Mouse (Mus musculus) testis, adult 2 months (tissue): ENCODE data around the gene Sema3b. TPM values are rescaled to one million over a fixed set of nuclear protein-coding genes. Genes with fewer than 3 reads are reported as not detected.

Experiments used
- H3K27ac ChIP-seq: fragments of 200-500 bp; 2 replicates; pipeline ENCODE4 v1.5.1; 2012; ENCODE audit warnings: low read depth, low read length; ENCODE audit not compliant: control insufficient read depth, insufficient read depth
- H3K27me3 ChIP-seq: fragments of 200-500 bp; 2 replicates; pipeline ENCODE4 v1.6.1; 2012; ENCODE audit warnings: mild to moderate bottlenecking, low read length, moderate library complexity; ENCODE audit not compliant: control insufficient read depth, insufficient read depth
- H3K36me3 ChIP-seq: fragments of 200-500 bp; 2 replicates; pipeline ENCODE4 v1.6.1; 2012; ENCODE audit warnings: mild to moderate bottlenecking, low read length; ENCODE audit not compliant: control insufficient read depth, insufficient read depth
- H3K4me1 ChIP-seq: fragments of 200-500 bp; 2 replicates; pipeline ENCODE4 v1.6.1; 2012; ENCODE audit warnings: low read length; ENCODE audit not compliant: control insufficient read depth, insufficient read depth
- H3K4me3 ChIP-seq: fragments of 200-500 bp; 2 replicates; pipeline ENCODE4 v1.5.1; 2012; ENCODE audit warnings: low read depth, mild to moderate bottlenecking, low read length, moderate library complexity, mixed read lengths; ENCODE audit not compliant: control insufficient read depth
- CTCF ChIP-seq: fragments of 200-500 bp; IDR thresholded peaks from 2 replicates; pipeline ENCODE4 v1.5.1; 2012; ENCODE audit warnings: low read depth, mild to moderate bottlenecking, inconsistent platforms, low read length, moderate library complexity; ENCODE audit not compliant: control insufficient read depth, insufficient read depth, insufficient replicate concordance
- POLR2A ChIP-seq: fragments of 200-500 bp; IDR thresholded peaks from 2 replicates; pipeline ENCODE4 v1.6.1; 2012; ENCODE audit warnings: low read depth, mild to moderate bottlenecking, inconsistent platforms, low read length, moderate library complexity; ENCODE audit not compliant: control insufficient read depth
- polyA plus RNA-seq: library from polyadenylated mRNA; depleted of rRNA; stranded (reverse); fragments of >200 nt; gene quantifications from 2 replicates; pipeline ENCODE4 v1.2.3, GENCODE M21; 2012

Gene Sema3b
- polyA plus RNA-seq, 1 experiment: 2.1 TPM

DNA sequence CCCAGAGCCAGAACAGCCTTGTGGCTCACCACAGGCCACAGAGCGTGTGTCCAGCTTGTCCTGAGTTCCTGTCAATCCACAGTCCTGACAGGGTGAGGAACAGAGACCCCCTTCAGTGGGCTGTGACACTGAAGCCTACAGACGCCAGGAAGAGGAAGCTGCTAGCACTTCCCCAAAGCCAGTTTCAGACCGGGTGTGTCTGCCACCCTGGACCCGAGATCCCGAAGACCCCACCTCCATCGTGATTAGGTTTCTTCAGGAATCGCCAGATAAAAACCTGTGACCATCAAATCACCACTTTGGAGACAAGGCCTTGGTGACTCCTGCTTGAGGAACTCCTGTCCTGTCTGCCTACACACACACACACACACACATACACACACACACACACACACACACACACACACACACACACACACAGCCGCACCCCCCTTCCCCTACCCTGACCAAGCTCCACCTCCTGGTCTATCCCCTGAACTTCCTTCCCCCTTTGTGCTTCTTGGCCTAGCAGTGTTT lies 31.3 kb upstream of the Sema3b start:
- Histone ChIP-seq H3K4me1 (peaks cover 10% of the 10 kb centered on the region), H3K27me3 (no peaks in the 10 kb centered on the region), H3K4me3 (no peak overlapping the region), H3K36me3 (no peaks in the 10 kb centered on the region), H3K27ac (no peak overlapping the region)
- TF ChIP-seq CTCF: no peak
- no peak for TF ChIP-seq POLR2A

DNA sequence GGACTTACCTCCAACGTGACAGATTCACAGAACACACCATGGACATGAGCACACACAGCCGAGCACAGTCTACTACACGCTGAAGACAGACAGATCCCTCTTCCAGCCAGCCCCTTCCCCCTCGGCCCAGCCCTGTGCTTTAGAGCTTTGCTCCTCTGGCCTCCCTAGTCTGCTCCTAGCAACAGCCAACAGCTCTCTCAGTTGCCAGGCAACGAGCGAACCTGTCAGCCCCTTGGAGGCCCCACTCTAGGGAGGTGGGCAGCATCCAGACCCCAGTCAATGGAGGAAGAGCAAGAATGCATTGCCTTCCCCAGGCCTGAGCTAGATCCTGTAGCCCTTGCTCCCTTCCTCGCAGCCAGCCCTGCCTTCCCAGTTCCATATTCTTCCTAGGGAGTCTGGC lies 28.0 kb upstream of the Sema3b start:
- no peak for TF ChIP-seq POLR2A
- TF ChIP-seq CTCF: no peak
- no peaks in the 10 kb centered on the region for H3K27me3 ChIP-seq
- H3K27ac ChIP-seq: no peak overlapping the region
- H3K4me3 ChIP-seq: no peak overlapping the region
- no peaks in the 10 kb centered on the region for H3K36me3 ChIP-seq
- H3K4me1 ChIP-seq: peaks cover 28% of the 10 kb centered on the region

GRCm38 (mm10) chr9:107635279-107636028 lies 26.4 kb upstream of the Sema3b start, which contains the start of gene Gnai2:
Gnai2 (minus strand) TSS chr9:107635367.
- TF ChIP-seq CTCF (no peak), POLR2A (peak; percentile 82; the same call in 1 of the 2 replicates)
- no peaks in the 10 kb centered on the region for H3K27me3 ChIP-seq
- H3K36me3 ChIP-seq: no peaks in the 10 kb centered on the region
- peak within 1 kb of the TSS; percentile 91 for H3K4me3 ChIP-seq
- H3K27ac ChIP-seq: peak within 1 kb of the TSS; percentile 99
- H3K4me1 ChIP-seq: peaks cover 36% of the 10 kb centered on the region

GRCm38 (mm10) chr9:107634406-107635278 lies 25.6 kb upstream of the Sema3b start:
- Histone ChIP-seq H3K4me1 (peaks cover 41% of the 10 kb centered on the region), H3K4me3 (peak overlapping the region; percentile 91), H3K36me3 (no peaks in the 10 kb centered on the region), H3K27me3 (no peaks in the 10 kb centered on the region), H3K27ac (peak overlapping the region; percentile 99)
- TF ChIP-seq CTCF (no peak), POLR2A (no peak; the same call in 1 of the 2 replicates)

DNA sequence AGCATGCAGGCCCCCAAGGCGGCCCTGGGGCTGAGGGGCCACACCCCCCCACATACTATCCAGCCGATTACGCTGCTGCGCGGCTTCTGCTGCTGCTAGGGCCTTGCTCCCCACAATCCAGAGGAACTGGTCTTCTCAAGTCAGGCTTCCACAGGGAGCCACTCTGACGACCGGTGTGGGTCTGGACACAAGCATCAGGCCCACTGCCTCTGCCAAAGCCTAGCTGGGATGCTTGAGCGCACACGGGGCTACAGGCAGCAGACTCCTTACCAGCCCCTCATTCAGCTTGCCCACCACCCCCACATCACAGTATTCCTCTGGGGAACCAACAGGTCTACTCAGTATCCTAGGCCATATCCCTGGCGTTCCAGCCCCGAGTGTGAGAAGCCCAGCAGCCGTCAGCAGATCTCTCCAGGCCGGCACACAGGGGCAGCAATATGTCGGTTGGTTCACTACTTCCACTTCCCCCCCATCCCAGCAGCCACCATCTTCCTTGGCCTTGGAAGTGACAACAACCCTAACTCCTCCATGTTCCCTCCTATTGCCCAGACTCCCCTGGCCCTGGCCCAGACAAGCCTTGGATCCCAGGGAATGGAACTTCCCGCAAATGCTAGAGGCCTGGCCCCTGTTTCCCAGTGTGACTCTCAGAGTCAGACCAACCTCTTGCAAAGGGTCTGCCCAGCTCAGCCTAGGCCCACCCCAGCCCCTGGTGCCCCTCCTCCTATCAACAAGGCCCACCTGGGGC lies 24.8 kb upstream of the Sema3b start:
- Histone ChIP-seq H3K27me3 (no peaks in the 10 kb centered on the region), H3K4me1 (peaks cover 45% of the 10 kb centered on the region), H3K36me3 (no peaks in the 10 kb centered on the region), H3K27ac (peak overlapping the region; percentile 99), H3K4me3 (peak overlapping the region; percentile 91)
- TF ChIP-seq POLR2A (no peak; the same call in 1 of the 2 replicates), CTCF (no peak)

- peak; percentile 91 for TF ChIP-seq POLR2A
- TF ChIP-seq CTCF: no peak
- Histone ChIP-seq H3K36me3 (no peaks in the 10 kb centered on the region), H3K27me3 (no peaks in the 10 kb centered on the region), H3K4me3 (peak overlapping the region; percentile 91), H3K27ac (peak overlapping the region; percentile 99), H3K4me1 (peaks cover 49% of the 10 kb centered on the region)
Observed at GRCm38 (mm10) chr9:107633091-107633660, 24.1 kb upstream of the Sema3b start.
